Mouse (Mus musculus): ENCODE measurements around the gene Dpm3. TPM values are rescaled to one million over a fixed set of nuclear protein-coding genes. Genes with fewer than 3 reads are reported as not detected.

Dpm3 gene
- 141 and 150 TPM in 2 replicates for polyA plus RNA-seq (2012; rRNA removed)

DNA sequence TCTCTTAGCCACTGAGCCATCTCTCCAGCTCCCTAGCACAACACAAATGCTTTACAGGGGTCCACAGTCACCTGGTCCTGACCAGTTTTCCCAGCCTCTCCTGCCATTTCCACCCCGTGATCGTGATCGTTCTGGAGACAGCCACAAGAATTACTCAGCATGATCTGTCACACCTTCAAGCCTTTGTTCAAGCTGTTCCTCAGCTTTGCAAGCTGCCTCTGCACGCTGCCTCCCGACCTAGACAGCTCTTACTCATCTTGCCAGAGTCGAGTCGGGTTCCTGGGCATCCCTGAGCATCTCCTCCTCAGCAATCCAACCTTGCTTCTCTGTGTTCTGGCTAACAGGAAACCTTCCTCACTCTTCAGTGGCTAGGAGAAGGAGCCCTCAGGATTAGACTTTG, at the start of gene Dpm3:
TSS of gene Dpm3 (plus strand) at position 283 of the 400 bp plus-strand sequence.

DNA sequence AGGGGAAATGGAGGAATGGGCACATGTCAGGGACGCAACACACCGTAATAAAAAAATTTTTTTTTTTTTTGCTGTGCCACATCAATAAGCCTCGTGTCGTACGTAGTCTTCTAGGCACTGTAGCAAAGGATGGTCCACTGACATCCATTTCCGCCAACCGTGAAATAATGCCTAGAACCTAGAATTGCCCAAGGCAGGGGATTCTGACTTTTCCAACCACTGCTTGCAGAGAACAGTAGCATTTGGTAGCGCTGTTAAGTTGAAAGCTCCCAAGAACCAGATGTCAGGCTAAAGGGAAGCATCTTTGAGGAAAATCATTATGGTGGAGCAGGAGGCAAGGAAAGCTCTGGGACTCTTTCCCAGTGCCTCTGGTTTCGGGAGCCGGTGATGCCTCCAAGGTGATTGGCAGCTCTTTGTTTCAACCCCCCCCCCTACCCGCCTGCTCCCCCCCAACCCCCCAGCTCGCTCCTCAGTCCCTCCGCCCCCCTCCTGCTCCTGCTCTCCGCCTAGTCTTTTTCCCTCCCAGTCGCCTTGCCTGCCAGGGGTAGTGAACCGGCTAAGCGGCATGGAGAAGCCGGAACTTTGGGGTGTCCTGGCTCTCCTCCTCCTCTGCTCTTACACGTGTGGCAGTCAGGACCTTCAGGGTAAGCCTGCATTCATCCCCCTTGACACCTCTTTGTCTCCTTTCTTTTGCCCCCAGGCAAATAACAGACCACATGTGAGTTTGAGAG, 44.3 kb upstream of the Dpm3 start, which contains the start of gene Thbs3:
TSS of gene Thbs3 (plus strand) at position 500 of the 731 bp plus-strand sequence.

DNA sequence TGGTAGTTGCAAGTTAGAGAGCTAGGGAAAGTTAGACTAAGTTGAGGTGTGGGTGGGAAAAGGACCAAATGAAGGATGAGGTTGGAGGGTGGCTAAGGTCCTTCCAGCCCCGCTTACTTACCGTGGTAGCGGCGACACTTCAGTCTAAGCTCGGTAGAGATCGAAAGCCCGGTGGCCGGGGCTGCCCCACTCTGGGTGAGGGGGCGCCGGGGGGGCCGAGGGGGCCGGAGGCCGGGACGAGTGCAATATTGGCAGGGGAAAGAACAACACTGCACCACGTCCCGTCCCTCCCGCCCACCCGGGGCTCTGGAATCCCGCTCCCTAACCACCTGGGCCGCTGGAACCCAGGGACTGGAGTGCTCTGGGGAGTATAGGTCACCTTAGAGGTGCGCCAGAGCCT, 32.3 kb upstream of the Dpm3 start, which contains the start of gene Mtx1:
TSS of gene Mtx1 (minus strand) at position 189 of the 400 bp plus-strand sequence.

DNA sequence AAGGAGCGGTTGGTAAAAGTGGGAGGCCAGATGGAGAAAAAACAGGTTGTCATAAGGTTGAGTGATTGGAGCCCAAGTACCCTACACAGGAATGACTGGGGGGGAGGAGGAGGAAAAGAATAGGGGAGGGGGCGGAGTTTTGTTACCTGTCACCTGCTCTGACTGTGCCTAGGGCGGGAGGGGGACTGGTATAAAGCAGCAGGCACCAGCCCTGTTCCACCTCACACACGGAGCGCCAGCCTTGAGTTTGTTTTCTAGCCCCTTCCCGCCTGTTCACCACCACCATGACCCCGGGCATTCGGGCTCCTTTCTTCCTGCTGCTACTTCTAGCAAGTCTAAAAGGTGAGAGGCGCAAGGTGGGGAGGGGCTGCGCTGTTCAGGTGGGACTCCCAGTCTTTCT, 30.3 kb upstream of the Dpm3 start, which contains the start of gene Muc1:
TSS of gene Muc1 (plus strand) at position 222 of the 400 bp plus-strand sequence.

DNA sequence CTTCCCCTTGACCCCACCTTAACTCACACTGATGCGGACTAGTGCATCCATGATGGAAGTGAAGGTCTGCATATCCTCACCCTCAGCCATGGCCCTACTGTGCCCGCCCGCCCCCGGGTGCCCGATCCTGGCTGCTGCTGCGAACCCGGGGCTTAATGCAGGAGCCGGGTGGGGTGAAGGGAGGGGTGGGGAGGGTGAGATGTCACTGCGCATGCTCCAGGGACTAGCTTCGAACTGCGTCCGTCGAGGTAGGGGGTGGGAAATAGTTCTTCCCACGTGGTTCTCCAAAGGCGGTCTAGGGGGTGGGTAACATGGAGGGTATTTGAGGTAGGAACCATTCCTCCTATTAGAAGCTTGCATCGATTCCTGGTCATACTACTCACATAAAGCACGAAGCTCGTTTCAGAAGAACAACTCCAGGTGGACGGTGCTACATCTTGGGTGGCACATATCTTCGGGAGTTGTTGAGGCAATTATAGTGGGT, 13.4 kb upstream of the Dpm3 start, which contains the start of gene Krtcap2:
TSS of gene Krtcap2 (plus strand) at position 279 of the 484 bp plus-strand sequence.

DNA sequence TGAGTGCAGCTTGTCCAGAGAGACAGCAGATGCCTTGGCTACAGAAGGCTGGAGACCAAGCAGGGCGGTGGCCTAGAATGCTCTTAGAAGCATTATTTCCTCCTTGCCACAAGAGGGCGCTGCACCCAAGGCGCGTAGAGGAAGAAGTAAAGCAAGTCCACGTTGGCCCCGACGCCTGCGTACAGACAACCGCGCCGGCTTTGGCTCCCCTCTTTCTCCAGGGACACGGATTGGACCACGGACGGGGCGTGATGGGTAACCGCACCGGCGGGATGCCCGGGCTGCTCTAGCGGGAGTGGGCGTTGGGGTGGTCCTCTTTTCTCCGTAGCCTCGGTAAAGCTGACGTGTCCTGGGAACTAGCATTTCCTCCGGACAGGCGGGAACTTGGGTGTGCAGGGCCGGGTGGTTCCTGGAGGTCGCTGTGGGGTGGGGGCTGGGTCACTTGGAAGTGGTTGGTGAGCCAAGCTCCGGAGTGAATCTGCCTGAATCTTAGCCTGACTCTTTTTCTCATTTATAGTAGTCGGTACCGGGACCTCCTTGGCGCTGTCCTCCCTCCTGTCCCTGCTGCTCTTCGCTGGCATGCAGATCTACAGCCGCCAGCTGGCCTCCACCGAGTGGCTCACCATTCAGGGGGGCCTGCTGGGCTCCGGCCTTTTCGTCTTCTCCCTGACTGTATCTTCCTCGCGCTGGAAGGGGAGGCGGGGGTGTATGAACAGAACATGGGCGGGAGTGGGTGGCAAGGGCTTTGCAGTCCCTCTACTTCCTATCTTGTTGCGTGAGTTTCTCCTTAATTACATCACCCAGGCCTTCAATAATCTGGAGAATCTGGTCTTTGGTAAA, 12.7 kb upstream of the Dpm3 start, which contains the start of gene Trim46:
TSS of gene Trim46 (minus strand) at position 49 of the 840 bp plus-strand sequence.

DNA sequence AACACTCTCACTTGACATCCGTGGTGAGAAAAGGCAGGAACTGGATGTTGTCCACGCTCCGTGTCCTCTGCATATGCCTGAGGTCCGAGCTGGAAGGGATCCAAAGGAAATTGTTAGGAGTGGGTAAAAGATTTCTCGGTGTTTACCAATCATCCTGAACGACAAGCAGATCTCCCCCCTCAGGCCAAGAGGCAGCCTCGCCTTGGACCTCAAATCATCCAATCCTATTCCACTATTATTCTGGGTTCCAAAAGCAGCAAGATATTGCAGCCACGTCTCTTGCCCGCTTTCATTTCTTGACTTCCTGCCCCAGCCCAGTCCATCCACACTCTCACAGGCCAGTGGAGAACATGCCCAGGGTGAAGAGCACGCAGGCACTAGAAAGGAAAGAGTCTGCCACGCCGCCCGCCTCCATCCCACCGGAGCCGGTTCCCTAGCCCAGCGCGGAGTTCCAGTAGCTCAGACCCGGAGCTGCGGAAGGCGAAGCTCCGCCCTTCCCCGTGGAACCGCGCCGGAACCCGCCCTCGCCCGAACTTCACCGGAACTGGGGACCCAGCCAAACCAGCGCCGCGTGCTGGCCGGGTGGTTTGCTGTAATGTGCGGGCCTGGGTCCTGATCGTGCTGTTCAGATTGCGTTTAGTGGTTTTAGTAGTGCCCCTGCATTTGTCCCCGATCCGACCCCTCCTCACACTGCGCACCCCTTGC, 11.0 kb downstream of the Dpm3 start, which contains the start of gene Slc50a1:
TSS of gene Slc50a1 (minus strand) at position 520 of the 705 bp plus-strand sequence.

DNA sequence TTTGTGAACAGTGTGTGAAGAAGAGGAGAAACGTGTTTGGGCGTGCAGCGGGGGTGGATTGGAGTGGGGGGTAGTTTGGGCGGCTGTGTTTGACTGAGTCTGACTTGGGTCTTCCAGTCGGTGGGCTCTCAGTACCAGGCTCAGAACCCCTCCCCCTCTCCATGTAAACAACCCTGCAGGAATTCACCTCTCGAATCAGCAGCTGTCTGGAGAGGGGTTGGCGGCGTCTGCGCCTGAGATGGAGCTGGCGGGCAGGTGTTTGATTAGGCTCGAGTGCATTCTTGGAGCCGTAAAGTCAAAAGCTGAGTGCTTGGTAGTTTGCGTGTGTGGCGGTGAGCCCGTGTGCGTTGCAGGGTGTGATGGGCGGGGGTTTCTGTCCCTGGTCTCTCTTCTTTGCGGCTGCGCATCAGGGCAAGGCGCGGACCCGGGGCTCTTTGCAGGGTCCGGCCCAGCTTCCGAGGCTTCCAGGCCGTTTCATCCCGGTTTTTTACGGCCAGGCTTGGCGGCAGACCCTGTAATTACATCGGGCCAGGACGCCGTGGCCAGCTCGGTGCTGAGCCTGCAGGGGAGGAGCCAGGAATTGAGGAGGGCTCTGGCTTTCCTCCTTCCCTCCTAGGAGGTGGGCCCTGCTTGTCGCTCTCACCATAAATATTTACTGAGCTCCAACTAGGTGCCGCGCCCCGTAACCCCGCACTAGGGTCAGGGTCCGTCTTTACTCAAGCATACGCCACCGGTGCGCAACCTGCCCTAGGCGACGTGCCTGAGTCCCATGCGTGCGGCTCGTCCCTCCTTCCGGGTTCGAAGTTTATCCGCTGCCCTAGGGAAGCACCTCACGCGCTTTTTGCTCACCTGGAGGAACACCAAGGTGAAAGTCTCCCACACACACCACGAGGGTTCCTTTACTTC, 21.7 kb downstream of the Dpm3 start, which contains the start of gene Efna1:
TSS of gene Efna1 (minus strand) at position 537 of the 906 bp plus-strand sequence.

Other genes with a start within 250 kb of the Dpm3 start
- 29.7 and 37.9 TPM in 2 replicates for gene Rusc1, start 166.0 kb upstream of the Dpm3 start, polyA plus RNA-seq (2012; rRNA removed)
- not detected in 2 replicates for gene Gm43738, start 158.3 kb upstream of the Dpm3 start, polyA plus RNA-seq (2012; rRNA removed)
- 185 and 198 TPM in 2 replicates for gene Fdps, start 157.4 kb upstream of the Dpm3 start, polyA plus RNA-seq (2012; rRNA removed)
- 9.5 and 14.9 TPM in 2 replicates for gene Pklr, start 123.2 kb upstream of the Dpm3 start, polyA plus RNA-seq (2012; rRNA removed)
- gene Hcn3, start 99.2 kb upstream of the Dpm3 start, polyA plus RNA-seq (2012; rRNA removed), result 10.2 and 12.0 TPM in 2 replicates
- 106 and 144 TPM in 2 replicates for gene Clk2, start 94.6 kb upstream of the Dpm3 start, polyA plus RNA-seq (2012; rRNA removed)
- gene Scamp3, start 81.9 kb upstream of the Dpm3 start, polyA plus RNA-seq (2012; rRNA removed), result 81.7 and 94.0 TPM in 2 replicates
- 45.5 and 48.4 TPM in 2 replicates for gene Fam189b, start 76.2 kb upstream of the Dpm3 start, polyA plus RNA-seq (2012; rRNA removed)
- gene Gba, start 56.4 kb upstream of the Dpm3 start, polyA plus RNA-seq (2012; rRNA removed), result 25.4 and 39.8 TPM in 2 replicates
- 106 TPM in 2 replicates for gene Thbs3, start 44.2 kb upstream of the Dpm3 start, polyA plus RNA-seq (2012; rRNA removed)
- 176 and 193 TPM in 2 replicates for gene Mtx1, start 32.3 kb upstream of the Dpm3 start, polyA plus RNA-seq (2012; rRNA removed)
- 11.6 and 12.3 TPM in 2 replicates for gene Muc1, start 30.3 kb upstream of the Dpm3 start, polyA plus RNA-seq (2012; rRNA removed)
- 90.0 and 92.9 TPM in 2 replicates for gene Krtcap2, start 13.4 kb upstream of the Dpm3 start, polyA plus RNA-seq (2012; rRNA removed)
- 20.5 and 22.4 TPM in 2 replicates for gene Trim46, start 13.0 kb upstream of the Dpm3 start, polyA plus RNA-seq (2012; rRNA removed)
- gene Slc50a1, start 11.2 kb downstream of the Dpm3 start, polyA plus RNA-seq (2012; rRNA removed), result 29.1 and 51.5 TPM in 2 replicates
- gene Efna1, start 21.8 kb downstream of the Dpm3 start, polyA plus RNA-seq (2012; rRNA removed), result 8.9 and 20.0 TPM in 2 replicates
- gene Efna3, start 63.6 kb downstream of the Dpm3 start, polyA plus RNA-seq (2012; rRNA removed), result 5.5 and 18.9 TPM in 2 replicates
- 32.7 and 40.6 TPM in 2 replicates for gene Efna4, start 78.7 kb downstream of the Dpm3 start, polyA plus RNA-seq (2012; rRNA removed)
- gene Adam15, start 90.6 kb downstream of the Dpm3 start, polyA plus RNA-seq (2012; rRNA removed), result 32.0 and 36.4 TPM in 2 replicates
- 0.18 and 0.41 TPM in 2 replicates for gene Dcst2, start 102.6 kb downstream of the Dpm3 start, polyA plus RNA-seq (2012; rRNA removed)
- 0.02 and 0.05 TPM in 2 replicates for gene Dcst1, start 105.9 kb downstream of the Dpm3 start, polyA plus RNA-seq (2012; rRNA removed)
- 2.7 and 3.9 TPM in 2 replicates for gene Zbtb7b, start 135.4 kb downstream of the Dpm3 start, polyA plus RNA-seq (2012; rRNA removed)
- gene Lenep, start 143.4 kb downstream of the Dpm3 start, polyA plus RNA-seq (2012; rRNA removed), result 3.2 and 3.6 TPM in 2 replicates
- gene Flad1, start 152.5 kb downstream of the Dpm3 start, polyA plus RNA-seq (2012; rRNA removed), result 22.1 and 30.7 TPM in 2 replicates
- 235 and 307 TPM in 2 replicates for gene Cks1b, start 159.0 kb downstream of the Dpm3 start, polyA plus RNA-seq (2012; rRNA removed)
- gene Shc1, start 159.1 kb downstream of the Dpm3 start, polyA plus RNA-seq (2012; rRNA removed), result 47.1 and 77.1 TPM in 2 replicates
- gene Pygo2, start 170.9 kb downstream of the Dpm3 start, polyA plus RNA-seq (2012; rRNA removed), result 58.4 and 79.0 TPM in 2 replicates
- 18.5 and 18.7 TPM in 2 replicates for gene Pbxip1, start 177.3 kb downstream of the Dpm3 start, polyA plus RNA-seq (2012; rRNA removed)
- gene Pmvk, start 195.2 kb downstream of the Dpm3 start, polyA plus RNA-seq (2012; rRNA removed), result 54.0 and 72.1 TPM in 2 replicates